Mouse (Mus musculus): ENCODE results near the gene C77080. TPM values are rescaled to one million over a fixed set of nuclear protein-coding genes. Genes with fewer than 3 reads are reported as not detected.

Gene C77080
- total and polyA plus RNA-seq, 2 experiments from 2014 or later: 0.78 to 7.8 TPM

- Histone ChIP-seq H3K4me3 (ENCODE audit: low read depth, low read length) (no peak overlapping the region), H3K36me3 (replicated peaks; ENCODE audit: control insufficient read depth, insufficient read depth, low read length) (no peaks in the 10 kb centered on the region), H3K27me3 (ENCODE audit: control insufficient read depth, insufficient read depth, low read length) (no peaks in the 10 kb centered on the region), H3K9me3 (replicated peaks; ENCODE audit: control insufficient read depth, low read length) (0 out of 2 replicates have a peak, but pooled peaks cover 1% of the 10 kb centered on the region), H3K4me1 (ENCODE audit: control insufficient read depth, insufficient read depth) (peaks cover 4% of the 10 kb centered on the region; the same call in 1 of the 2 replicates), H3K9ac (replicated peaks; ENCODE audit: low read depth, low read length) (no peak overlapping the region), H3K27ac (ENCODE audit: low read depth) (no peak overlapping the region), H3K4me2 (ENCODE audit: low read depth, low read length) (no peak overlapping the region)
- WGBS: 42% methylated on average over 4 of the region's 4 CpGs
- ATAC-seq (ENCODE audit: insufficient read depth, low read depth): 0 out of 2 replicates have a peak, but pooled peaks have one; percentile 9
- DNase-seq (ENCODE audit: low spot score): peak; percentile 32
- TF ChIP-seq CTCF (IDR thresholded peaks at IDR 0.05; ENCODE audit: low read depth): no peak
- no peak for TF ChIP-seq EP300 (IDR thresholded peaks at IDR 0.05; ENCODE audit: low read depth)
Measured at GRCm38 (mm10) chr4:129297724-129298123, 36.5 kb upstream of the C77080 start.

- Histone ChIP-seq H3K36me3 (replicated peaks; ENCODE audit: control insufficient read depth, insufficient read depth, low read length) (no peaks in the 10 kb centered on the region), H3K9ac (replicated peaks; ENCODE audit: low read depth, low read length) (no peak overlapping the region), H3K27ac (ENCODE audit: low read depth) (peak overlapping the region; percentile 55), H3K4me2 (ENCODE audit: low read depth, low read length) (no peak overlapping the region), H3K4me3 (ENCODE audit: low read depth, low read length) (no peak overlapping the region), H3K4me1 (ENCODE audit: control insufficient read depth, insufficient read depth) (peaks cover 4% of the 10 kb centered on the region; the same call in 1 of the 2 replicates), H3K27me3 (ENCODE audit: control insufficient read depth, insufficient read depth, low read length) (no peaks in the 10 kb centered on the region), H3K9me3 (replicated peaks; ENCODE audit: control insufficient read depth, low read length) (0 out of 2 replicates have a peak, but pooled peaks cover 5% of the 10 kb centered on the region)
- peak; percentile 62 for DNase-seq (ENCODE audit: low spot score)
- 33% methylated on average over 7 of the region's 7 CpGs for WGBS
- peak; percentile 43 for ATAC-seq (ENCODE audit: insufficient read depth, low read depth)
- no peak for TF ChIP-seq CTCF (IDR thresholded peaks at IDR 0.05; ENCODE audit: low read depth)
Measured at GRCm38 (mm10) chr4:129296066-129296465, 34.9 kb upstream of the C77080 start.

GRCm38 (mm10) chr4:129295188-129295587 lies 34.0 kb upstream of the C77080 start:
- DNase-seq (ENCODE audit: low spot score) (no peak), ATAC-seq (ENCODE audit: insufficient read depth, low read depth) (no peak)
- Histone ChIP-seq H3K27ac (ENCODE audit: low read depth) (peak overlapping the region; percentile 55; the same call in 1 of the 2 replicates), H3K4me2 (ENCODE audit: low read depth, low read length) (no peak overlapping the region), H3K36me3 (replicated peaks; ENCODE audit: control insufficient read depth, insufficient read depth, low read length) (no peaks in the 10 kb centered on the region), H3K4me1 (ENCODE audit: control insufficient read depth, insufficient read depth) (peaks cover 4% of the 10 kb centered on the region; the same call in 1 of the 2 replicates), H3K9ac (replicated peaks; ENCODE audit: low read depth, low read length) (no peak overlapping the region), H3K9me3 (replicated peaks; ENCODE audit: control insufficient read depth, low read length) (0 out of 2 replicates have a peak, but pooled peaks cover 5% of the 10 kb centered on the region), H3K4me3 (ENCODE audit: low read depth, low read length) (no peak overlapping the region), H3K27me3 (ENCODE audit: control insufficient read depth, insufficient read depth, low read length) (no peaks in the 10 kb centered on the region)
- 20% methylated on average over 2 of the region's 2 CpGs for WGBS
- TF ChIP-seq CTCF (IDR thresholded peaks at IDR 0.05; ENCODE audit: low read depth) (no peak), EP300 (IDR thresholded peaks at IDR 0.05; ENCODE audit: low read depth) (no peak)

- Histone ChIP-seq H3K36me3 (replicated peaks; ENCODE audit: control insufficient read depth, insufficient read depth, low read length) (no peaks in the 10 kb centered on the region), H3K4me3 (ENCODE audit: low read depth, low read length) (no peak overlapping the region), H3K9ac (replicated peaks; ENCODE audit: low read depth, low read length) (no peak overlapping the region), H3K27me3 (ENCODE audit: control insufficient read depth, insufficient read depth, low read length) (no peaks in the 10 kb centered on the region), H3K4me2 (ENCODE audit: low read depth, low read length) (peak overlapping the region; percentile 4; the same call in 1 of the 2 replicates), H3K9me3 (replicated peaks; ENCODE audit: control insufficient read depth, low read length) (0 out of 2 replicates have a peak, but pooled peaks cover 5% of the 10 kb centered on the region), H3K4me1 (ENCODE audit: control insufficient read depth, insufficient read depth) (peaks cover 4% of the 10 kb centered on the region; the same call in 1 of the 2 replicates), H3K27ac (ENCODE audit: low read depth) (no peak overlapping the region)
- ATAC-seq (ENCODE audit: insufficient read depth, low read depth) (no peak), DNase-seq (ENCODE audit: low spot score) (no peak)
- TF ChIP-seq EP300 (IDR thresholded peaks at IDR 0.05; ENCODE audit: low read depth) (no peak), CTCF (IDR thresholded peaks at IDR 0.05; ENCODE audit: low read depth) (no peak)
- 19% methylated on average over 16 of the region's 16 CpGs for WGBS
Measured at GRCm38 (mm10) chr4:129293702-129294101, 32.5 kb upstream of the C77080 start.

- Histone ChIP-seq H3K36me3 (replicated peaks; ENCODE audit: control insufficient read depth, insufficient read depth, low read length) (no peaks in the 10 kb centered on the region), H3K9me3 (replicated peaks; ENCODE audit: control insufficient read depth, low read length) (0 out of 2 replicates have a peak, but pooled peaks cover 5% of the 10 kb centered on the region), H3K9ac (replicated peaks; ENCODE audit: low read depth, low read length) (no peak overlapping the region), H3K4me2 (ENCODE audit: low read depth, low read length) (no peak overlapping the region), H3K27me3 (ENCODE audit: control insufficient read depth, insufficient read depth, low read length) (no peaks in the 10 kb centered on the region), H3K4me1 (ENCODE audit: control insufficient read depth, insufficient read depth) (no peaks in the 10 kb centered on the region; the same call in 1 of the 2 replicates), H3K27ac (ENCODE audit: low read depth) (no peak overlapping the region), H3K4me3 (ENCODE audit: low read depth, low read length) (no peak overlapping the region)
- DNase-seq (ENCODE audit: low spot score) (no peak), ATAC-seq (ENCODE audit: insufficient read depth, low read depth) (no peak)
- no peak for TF ChIP-seq EP300 (IDR thresholded peaks at IDR 0.05; ENCODE audit: low read depth)
- TF ChIP-seq CTCF (IDR thresholded peaks at IDR 0.05; ENCODE audit: low read depth): no peak
- WGBS: 79% methylated on average over 7 of the region's 7 CpGs
Measured at GRCm38 (mm10) chr4:129292831-129293230, 31.6 kb upstream of the C77080 start.

GRCm38 (mm10) chr4:129289671-129290070 lies 28.5 kb upstream of the C77080 start:
- Histone ChIP-seq H3K27ac (ENCODE audit: low read depth) (no peak overlapping the region), H3K9ac (replicated peaks; ENCODE audit: low read depth, low read length) (no peak overlapping the region), H3K36me3 (replicated peaks; ENCODE audit: control insufficient read depth, insufficient read depth, low read length) (no peaks in the 10 kb centered on the region), H3K9me3 (replicated peaks; ENCODE audit: control insufficient read depth, low read length) (0 out of 2 replicates have a peak, but pooled peaks cover 5% of the 10 kb centered on the region), H3K4me2 (ENCODE audit: low read depth, low read length) (no peak overlapping the region), H3K4me3 (ENCODE audit: low read depth, low read length) (no peak overlapping the region), H3K4me1 (ENCODE audit: control insufficient read depth, insufficient read depth) (peaks cover 9% of the 10 kb centered on the region; the same call in 1 of the 2 replicates), H3K27me3 (ENCODE audit: control insufficient read depth, insufficient read depth, low read length) (peaks cover 16% of the 10 kb centered on the region; the same call in 1 of the 2 replicates)
- no peak for TF ChIP-seq EP300 (IDR thresholded peaks at IDR 0.05; ENCODE audit: low read depth)
- TF ChIP-seq CTCF (IDR thresholded peaks at IDR 0.05; ENCODE audit: low read depth): no peak
- 93% methylated on average over 8 of the region's 8 CpGs for WGBS
- ATAC-seq (ENCODE audit: insufficient read depth, low read depth) (no peak), DNase-seq (ENCODE audit: low spot score) (no peak)
